Mouse (Mus musculus) gastrocnemius, adult 8-10 months (tissue): Measurements from ENCODE around the gene Palld. TPM values are rescaled to one million over a fixed set of nuclear protein-coding genes. Genes with fewer than 3 reads are reported as not detected.

Source experiments
- DNase-seq, 2 experiments: peaks; one replicate each; pipeline ENCODE4 v3.0.0; 2022; ENCODE audit warnings: low spot score in 2 of 2
- total RNA-seq, 4 experiments: library from RNA; stranded (reverse); gene quantifications; 2 replicates each; pipeline ENCODE4 v1.2.4; 2022

Palld gene
- total RNA-seq, 4 experiments from 2014 or later, result 45.3 to 55.5 (median 50.2) TPM

GRCm38 (mm10) chr8:61516745-61517501, 385.6 kb downstream of the Palld start:
- DNase-seq, result no peak

- DNase-seq, result peak; percentile 41 to 64
Observed at GRCm38 (mm10) chr8:61515931-61516744, 386.4 kb downstream of the Palld start.

GRCm38 (mm10) chr8:61515110-61515930, 387.2 kb downstream of the Palld start:
- DNase-seq, result no peak

DNA sequence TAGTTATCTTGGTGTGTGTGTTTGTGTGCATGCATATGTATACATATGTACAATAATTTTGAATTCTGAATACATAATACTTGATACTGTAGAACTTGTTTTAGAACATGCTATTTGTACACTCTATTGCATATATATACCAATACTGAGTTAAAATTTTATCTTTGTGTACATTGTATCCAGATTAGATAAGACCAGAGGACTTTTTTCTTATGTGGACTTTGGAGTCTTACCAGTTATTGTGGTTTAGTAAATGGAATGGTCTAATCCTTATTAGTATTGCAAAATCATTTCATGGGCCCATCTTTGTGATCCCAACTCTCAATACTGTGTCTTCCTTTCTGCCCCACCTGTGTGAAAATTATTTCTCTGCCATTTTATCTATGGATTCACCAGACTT, 400.2 kb downstream of the Palld start:
- no peak for DNase-seq

DNA sequence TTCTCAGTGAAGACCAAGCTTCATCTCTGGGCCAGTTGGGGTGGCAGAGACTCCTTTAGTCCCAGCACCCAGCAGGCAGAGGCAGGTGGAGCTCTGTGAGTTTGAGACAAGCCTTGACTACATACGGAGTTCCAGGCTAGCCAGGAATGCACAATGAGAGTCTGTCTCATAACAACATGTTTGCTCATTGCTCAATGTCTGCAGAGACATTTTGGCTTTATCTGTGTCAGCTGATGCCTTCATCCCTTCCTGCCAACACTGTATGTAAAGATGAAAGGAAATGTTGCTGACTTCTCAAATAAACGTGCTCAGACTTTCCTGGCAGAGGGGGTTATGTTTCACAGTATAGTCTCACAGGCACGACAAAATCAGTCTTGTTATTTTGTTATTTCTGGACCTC, 401.6 kb downstream of the Palld start:
- no peak for DNase-seq

GRCm38 (mm10) chr8:61499035-61499434, 403.5 kb downstream of the Palld start:
- no peak for DNase-seq

GRCm38 (mm10) chr8:61497110-61497509, 405.4 kb downstream of the Palld start:
- no peak for DNase-seq

- DNase-seq, result no peak
Observed at GRCm38 (mm10) chr8:61488631-61489030, 413.9 kb downstream of the Palld start.

DNA sequence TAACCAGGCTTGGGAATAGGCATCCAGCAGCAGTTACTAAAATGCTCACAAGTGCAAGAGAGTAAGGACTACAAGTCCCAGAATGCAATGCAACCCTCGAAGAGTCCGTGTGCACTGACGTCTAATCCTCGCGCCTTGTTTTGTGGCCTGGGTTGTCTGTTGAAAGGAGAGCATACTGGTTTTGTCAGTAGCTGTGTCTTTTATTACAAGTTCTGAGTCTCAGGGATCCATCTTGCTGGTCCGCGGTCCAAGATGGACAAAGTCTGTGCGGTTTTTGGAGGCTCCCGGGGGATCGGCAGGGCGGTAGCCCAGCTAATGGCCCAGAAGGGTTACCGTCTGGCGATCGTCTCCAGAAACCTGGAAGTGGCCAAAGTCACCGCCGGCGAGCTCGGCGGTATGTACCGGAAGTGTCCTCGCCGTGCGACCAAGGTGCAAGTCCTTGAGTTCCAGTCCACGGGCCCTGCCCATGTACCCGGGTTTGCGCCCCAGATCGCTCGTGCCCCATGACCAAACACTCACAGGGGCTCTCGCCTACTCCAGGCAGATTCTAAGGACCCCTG, 414.8 kb downstream of the Palld start, which contains the start of gene Cbr4:
Cbr4 (plus strand) TSS at position 138 of the 560 bp plus-strand sequence.
- peak; percentile 66 to 69 for DNase-seq

GRCm38 (mm10) chr8:61486923-61487529, 415.5 kb downstream of the Palld start:
- DNase-seq, result no peak

GRCm38 (mm10) chr8:61480260-61480967, 422.1 kb downstream of the Palld start:
- peak in 1 of 2 experiments; percentile 12 for DNase-seq

GRCm38 (mm10) chr8:61479506-61480214, 422.8 kb downstream of the Palld start:
- peak; percentile 8 to 37 for DNase-seq

- DNase-seq, result no peak
Observed at GRCm38 (mm10) chr8:61478793-61479192, 423.7 kb downstream of the Palld start.

DNA sequence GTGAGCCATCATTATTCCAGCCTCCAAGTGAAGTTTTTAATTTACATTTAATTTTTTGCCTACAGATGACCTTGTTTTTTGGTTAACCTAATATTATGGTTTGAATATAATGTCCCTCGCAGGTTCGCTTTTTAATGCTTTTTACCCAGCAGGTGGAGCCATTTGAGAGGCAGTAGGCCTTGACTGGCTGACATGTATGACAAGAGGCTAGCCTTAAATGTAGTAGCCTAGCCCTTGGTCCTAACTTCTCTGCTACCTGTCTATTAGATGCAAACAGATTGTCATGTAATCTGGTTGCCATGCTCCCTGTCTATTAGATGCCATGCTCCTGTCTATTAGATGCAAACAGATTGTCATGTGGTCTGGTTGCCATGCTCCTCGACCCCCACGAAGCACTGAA, 424.3 kb downstream of the Palld start:
- DNase-seq, result no peak

DNA sequence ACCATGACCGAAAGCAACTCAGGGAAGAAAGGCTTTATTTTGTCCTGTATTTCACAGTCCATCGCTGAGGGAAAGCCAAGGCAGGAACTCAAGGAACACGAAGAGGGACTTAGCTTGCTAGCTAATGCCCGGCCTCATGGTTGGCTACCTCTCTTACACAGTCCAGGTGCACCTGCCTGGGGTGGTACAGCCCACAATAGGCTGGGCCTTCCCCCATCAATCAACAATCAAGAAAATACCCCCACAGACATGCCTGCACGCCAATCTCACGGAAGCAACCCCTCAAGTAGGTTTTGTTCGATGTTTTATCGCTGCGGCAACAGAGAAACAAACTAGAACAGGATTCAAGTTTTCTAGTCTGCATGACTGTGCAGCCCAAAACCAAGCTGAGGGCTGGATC, 426.3 kb downstream of the Palld start:
- no peak for DNase-seq

- DNase-seq, result no peak
Observed at GRCm38 (mm10) chr8:61475251-61475673, 427.2 kb downstream of the Palld start.

DNA sequence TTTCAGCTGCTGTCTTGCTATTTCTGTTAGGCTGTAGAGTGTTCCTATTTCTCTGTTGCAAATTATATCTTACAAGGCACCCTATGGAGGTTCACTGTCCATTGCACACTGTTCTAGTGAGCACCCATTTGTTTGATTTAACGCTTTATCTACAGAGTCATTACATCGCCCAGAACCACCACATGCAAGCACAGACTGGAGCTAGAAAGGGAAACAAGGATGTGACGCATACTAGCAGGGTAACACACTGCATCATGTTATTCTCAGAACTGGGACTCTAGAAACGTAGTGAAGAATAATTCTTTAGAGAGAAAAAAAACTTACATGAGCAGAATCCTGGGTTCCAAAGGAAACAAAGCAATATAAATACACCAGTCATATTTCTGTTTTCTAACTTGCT, 432.3 kb downstream of the Palld start:
- no peak for DNase-seq

DNA sequence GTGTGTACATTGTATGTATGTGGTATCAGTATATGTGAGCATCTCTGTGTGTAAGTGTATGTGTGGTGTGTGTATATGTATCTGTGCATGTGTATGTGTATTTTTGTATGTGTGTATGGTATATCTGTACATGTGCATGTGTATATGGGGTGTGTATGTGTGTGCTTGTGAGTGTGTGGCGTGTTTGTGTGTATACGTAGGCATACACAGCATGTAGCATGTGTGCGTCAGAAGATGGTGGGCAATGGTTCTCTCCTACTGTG, 435.0 kb downstream of the Palld start:
- DNase-seq, result no peak

DNA sequence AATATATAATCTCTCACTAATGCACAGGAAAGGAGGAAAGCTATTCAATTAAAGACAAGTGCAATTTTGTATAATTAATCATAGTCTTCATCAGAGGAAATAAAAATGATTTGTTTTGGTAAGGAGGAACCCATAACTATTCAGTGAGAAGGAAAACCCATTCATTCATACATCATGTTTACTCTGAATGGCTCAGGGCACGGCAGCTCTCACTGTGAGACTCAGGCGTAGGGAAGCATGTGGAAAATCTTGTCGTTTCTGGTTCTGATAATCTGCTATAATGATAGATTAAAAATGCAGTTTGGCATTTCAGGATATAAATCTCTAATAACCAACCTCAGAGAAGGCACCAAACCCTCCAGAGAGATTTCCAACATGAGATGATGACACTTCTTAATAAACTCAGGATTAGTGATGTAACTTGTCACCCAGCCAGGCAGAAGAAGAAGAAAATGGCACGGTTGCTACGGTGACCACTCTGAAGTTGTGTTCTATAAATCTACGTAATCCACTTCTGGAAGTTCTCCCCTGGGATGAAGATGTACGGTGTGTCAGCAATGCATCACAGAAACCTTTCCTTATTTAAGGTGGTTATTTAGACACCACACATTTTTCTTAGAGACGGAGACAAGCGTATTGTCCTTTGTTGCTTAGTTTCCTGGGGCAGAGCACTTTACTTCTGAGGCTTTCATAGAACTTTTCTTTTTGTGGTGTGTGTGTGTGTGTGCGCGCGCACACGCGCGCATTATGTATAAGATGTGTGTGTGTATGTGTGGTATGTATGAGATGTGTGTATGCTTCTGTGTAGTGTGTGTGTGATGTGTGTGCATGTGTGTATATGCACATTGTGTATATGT, 435.6 kb downstream of the Palld start:
- no peak for DNase-seq
